Mouse (Mus musculus) limb, embryonic 15.5 days (tissue): Measurements from ENCODE around the gene Olfr1496. TPM values are rescaled to one million over a fixed set of nuclear protein-coding genes. Genes with fewer than 3 reads are reported as not detected.
"Not testable (repeated sequence)": the region's sequence is repeated elsewhere in the genome, so short reads cannot be mapped to it uniquely, and the experiment has no call there.

Source experiments
- ATAC-seq: fragments of 200-750 bp; cut with Nextera tagmentation; 2 replicates; pipeline ENCODE4 v1.8.0; 2017; ENCODE audit warnings: low read depth, moderate TSS enrichment; ENCODE audit not compliant: insufficient number of reproducible peaks, low FRiP score, low TSS enrichment
- H3K27ac ChIP-seq: fragments of 300-500 bp; sonication (generic); 2 replicates; pipeline ENCODE4 v1.5.1; 2015; ENCODE audit warnings: moderate library complexity, mild to moderate bottlenecking, inconsistent platforms
- H3K27me3 ChIP-seq: fragments of 300-500 bp; sonication (generic); 2 replicates; pipeline ENCODE4 v1.6.1; 2015; ENCODE audit warnings: inconsistent platforms
- H3K36me3 ChIP-seq: fragments of 300-500 bp; sonication (generic); 2 replicates; pipeline ENCODE4 v1.6.1; 2015; ENCODE audit warnings: inconsistent platforms
- H3K4me1 ChIP-seq: fragments of 300-500 bp; sonication (generic); 2 replicates; pipeline ENCODE4 v1.6.1; 2015; ENCODE audit warnings: inconsistent platforms
- H3K4me2 ChIP-seq: fragments of 300-500 bp; sonication (generic); 2 replicates; pipeline ENCODE4 v1.6.1; 2015; ENCODE audit warnings: mild to moderate bottlenecking, inconsistent platforms
- H3K4me3 ChIP-seq: fragments of 300-500 bp; sonication (generic); 2 replicates; pipeline ENCODE4 v1.5.1; 2015; ENCODE audit warnings: mild to moderate bottlenecking, inconsistent platforms
- H3K9ac ChIP-seq: fragments of 300-500 bp; sonication (generic); 2 replicates; pipeline ENCODE4 v1.6.1; 2015; ENCODE audit warnings: inconsistent platforms
- H3K9me3 ChIP-seq: fragments of 300-500 bp; sonication (generic); 2 replicates; pipeline ENCODE4 v1.6.1; 2016; ENCODE audit warnings: inconsistent platforms
- WGBS: fragments of 180-500 bp; shearing (Covaris S2); methylation state at CpG from one replicate; pipeline ENCODE4 v1.1.7; 2015; 5-methylcytosine and 5-hydroxymethylcytosine counted together
- polyA plus RNA-seq: library from polyadenylated mRNA; unstranded; fragments of >200 nt; fragmentation: Nextera tagmentation; extraction: Ambion mirVana; gene quantifications from 2 replicates; pipeline ENCODE4 v1.2.1, GENCODE M21; 2015

The Olfr1496 gene
- not detected in 2 replicates for polyA plus RNA-seq

DNA sequence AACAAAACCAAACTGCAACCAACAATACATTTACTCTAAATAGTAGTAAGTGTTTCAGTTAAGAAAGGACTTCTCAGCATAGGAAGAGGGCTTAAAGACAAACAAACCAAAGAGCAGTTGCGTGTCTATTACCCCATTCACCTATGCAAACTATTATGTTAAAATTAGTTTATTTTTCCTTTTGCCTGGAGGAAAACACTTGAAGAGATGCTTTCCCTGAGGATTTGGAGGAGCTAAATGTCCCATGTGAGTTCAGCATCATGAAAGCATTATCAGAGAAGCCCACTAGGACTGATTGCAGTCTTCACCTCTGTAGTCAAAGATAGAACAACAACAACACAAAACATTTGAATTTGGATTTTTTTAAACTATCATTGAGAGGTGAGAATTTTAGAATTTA lies at the start of gene Olfr1496:
TSS of gene Olfr1496 (plus strand) at position 301 of the 400 bp plus-strand sequence.
- Histone ChIP-seq H3K9ac (no peak within 1 kb of the TSS), H3K4me2 (no peak within 1 kb of the TSS), H3K4me3 (no peak within 1 kb of the TSS), H3K4me1 (no peaks in the 10 kb centered on the region), H3K36me3 (no peaks in the 10 kb centered on the region), H3K9me3 (no peaks in the 10 kb centered on the region), H3K27ac (no peak within 1 kb of the TSS), H3K27me3 (no peaks in the 10 kb centered on the region)
- no peak for ATAC-seq
- WGBS: 88% methylated on average over 1 of the region's 1 CpGs

DNA sequence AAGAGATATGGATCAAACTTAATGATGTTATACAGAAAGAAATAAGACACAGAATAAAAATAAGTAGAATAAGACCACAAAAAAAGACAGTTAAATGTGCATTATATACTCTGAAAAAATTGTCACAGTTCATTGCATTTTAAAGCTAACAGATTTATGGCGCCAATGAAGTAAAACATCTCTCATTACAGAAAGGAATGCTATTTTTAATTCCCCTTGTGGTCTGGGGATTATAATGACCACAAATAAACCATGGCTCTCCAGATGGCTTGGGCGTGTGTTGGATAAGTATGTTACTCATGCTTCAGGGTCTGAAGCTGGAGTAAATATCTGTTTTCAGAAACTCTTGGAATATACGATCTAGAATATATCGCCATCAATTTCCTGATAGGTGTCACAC lies 38.2 kb upstream of the Olfr1496 start, which contains the start of gene Olfr1494:
TSS of gene Olfr1494 (plus strand) at position 301 of the 400 bp plus-strand sequence.
- no peak within 1 kb of the TSS for H3K4me2 ChIP-seq
- no peak for ATAC-seq
- no peaks in the 10 kb centered on the region for H3K36me3 ChIP-seq
- WGBS: 78% methylated on average over 4 of the region's 4 CpGs
- no peak within 1 kb of the TSS for H3K27ac ChIP-seq
- no peaks in the 10 kb centered on the region for H3K9me3 ChIP-seq
- H3K27me3 ChIP-seq: no peaks in the 10 kb centered on the region
- H3K9ac ChIP-seq: no peak within 1 kb of the TSS
- no peaks in the 10 kb centered on the region for H3K4me1 ChIP-seq
- H3K4me3 ChIP-seq: no peak within 1 kb of the TSS

DNA sequence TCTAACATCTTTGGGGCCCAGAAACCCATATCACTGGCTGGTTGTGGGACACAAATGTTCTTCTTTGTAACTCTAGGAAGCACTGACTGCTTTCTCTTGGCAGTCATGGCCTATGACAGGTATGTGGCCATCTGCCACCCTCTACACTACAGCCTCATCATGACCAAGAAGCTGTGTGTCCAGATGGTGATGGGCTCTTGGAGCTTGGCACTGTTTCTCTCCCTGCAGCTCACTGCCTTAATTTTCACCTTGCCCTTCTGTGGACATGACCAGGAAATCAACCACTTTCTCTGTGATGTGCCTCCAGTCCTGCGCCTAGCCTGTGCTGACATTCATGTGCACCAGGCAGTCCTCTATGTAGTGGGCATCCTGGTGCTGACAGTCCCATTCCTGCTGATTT lies 28.3 kb upstream of the Olfr1496 start:
- no peaks in the 10 kb centered on the region for H3K36me3 ChIP-seq
- no peak for ATAC-seq
- no peaks in the 10 kb centered on the region for H3K9me3 ChIP-seq
- H3K27ac ChIP-seq: no peak overlapping the region
- no peaks in the 10 kb centered on the region for H3K4me1 ChIP-seq
- 100% methylated on average over 1 of the region's 1 CpGs for WGBS
- no peak overlapping the region for H3K4me2 ChIP-seq
- no peak overlapping the region for H3K4me3 ChIP-seq
- H3K27me3 ChIP-seq: no peaks in the 10 kb centered on the region
- H3K9ac ChIP-seq: no peak overlapping the region

DNA sequence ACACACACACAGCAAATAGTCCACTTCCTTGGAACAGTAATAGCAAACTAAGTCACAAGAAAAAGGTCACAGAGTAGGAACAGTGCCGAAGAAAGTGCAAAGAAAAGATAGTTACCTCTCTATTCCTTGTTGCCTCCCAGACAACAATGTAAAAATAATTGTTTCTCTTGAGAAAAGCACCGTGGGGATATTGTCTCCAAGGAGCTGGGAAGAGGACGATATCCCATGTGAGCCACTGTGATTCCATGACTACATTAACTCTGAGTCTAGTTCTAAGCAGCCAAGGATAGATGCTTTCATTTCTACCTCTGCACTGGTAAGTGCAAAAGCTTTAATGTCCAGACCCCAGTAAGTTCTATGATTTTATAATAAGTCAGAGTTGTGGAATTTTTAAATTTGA lies 13.4 kb upstream of the Olfr1496 start, which contains the start of gene Olfr1495:
TSS of gene Olfr1495 (plus strand) at position 301 of the 400 bp plus-strand sequence.
- H3K4me1 ChIP-seq: no peaks in the 10 kb centered on the region
- H3K27me3 ChIP-seq: no peaks in the 10 kb centered on the region
- ATAC-seq: no peak
- H3K4me2 ChIP-seq: no peak within 1 kb of the TSS
- no peak within 1 kb of the TSS for H3K4me3 ChIP-seq
- H3K9me3 ChIP-seq: no peaks in the 10 kb centered on the region
- no peaks in the 10 kb centered on the region for H3K36me3 ChIP-seq
- 80% methylated on average over 3 of the region's 3 CpGs for WGBS
- no peak within 1 kb of the TSS for H3K27ac ChIP-seq
- no peak within 1 kb of the TSS for H3K9ac ChIP-seq

DNA sequence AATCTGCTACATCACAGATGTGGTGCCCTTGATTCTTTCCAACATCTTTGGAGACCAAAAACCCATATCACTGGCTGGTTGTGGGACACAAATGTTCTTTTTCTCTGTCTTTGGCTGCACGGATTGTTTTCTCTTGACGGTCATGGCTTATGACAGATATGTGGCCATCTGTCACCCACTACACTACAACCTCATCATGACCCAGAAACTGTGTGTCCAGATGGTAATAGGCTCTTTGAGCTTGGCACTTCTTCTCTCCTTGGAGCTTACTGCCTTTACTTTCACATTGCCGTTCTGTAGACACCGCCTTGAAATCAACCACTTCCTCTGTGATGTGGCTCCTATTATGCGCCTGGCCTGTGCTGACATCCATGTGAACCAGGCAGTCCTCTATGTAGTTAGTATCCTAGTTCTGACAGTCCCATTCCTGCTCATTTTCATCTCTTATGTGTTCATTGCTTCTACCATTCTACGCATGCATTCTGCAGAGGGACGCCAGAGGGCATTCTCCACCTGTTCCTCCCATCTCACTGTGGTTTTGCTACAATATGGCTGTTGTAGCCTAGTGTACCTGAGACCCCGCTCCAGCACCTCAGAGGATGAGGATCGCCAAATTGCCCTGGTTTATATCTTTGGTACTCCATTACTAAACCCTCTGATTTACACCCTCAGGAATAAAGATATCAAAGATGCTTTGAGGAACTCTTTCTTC lies 9.0 kb upstream of the Olfr1496 start:
- no peaks in the 10 kb centered on the region for H3K9me3 ChIP-seq
- H3K9ac ChIP-seq: no peak overlapping the region
- no peak overlapping the region for H3K4me3 ChIP-seq
- no peak overlapping the region for H3K4me2 ChIP-seq
- no peaks in the 10 kb centered on the region for H3K36me3 ChIP-seq
- WGBS: 87% methylated on average over 9 of the region's 9 CpGs
- H3K27me3 ChIP-seq: no peaks in the 10 kb centered on the region
- ATAC-seq: no peak
- no peaks in the 10 kb centered on the region for H3K4me1 ChIP-seq
- no peak overlapping the region for H3K27ac ChIP-seq

DNA sequence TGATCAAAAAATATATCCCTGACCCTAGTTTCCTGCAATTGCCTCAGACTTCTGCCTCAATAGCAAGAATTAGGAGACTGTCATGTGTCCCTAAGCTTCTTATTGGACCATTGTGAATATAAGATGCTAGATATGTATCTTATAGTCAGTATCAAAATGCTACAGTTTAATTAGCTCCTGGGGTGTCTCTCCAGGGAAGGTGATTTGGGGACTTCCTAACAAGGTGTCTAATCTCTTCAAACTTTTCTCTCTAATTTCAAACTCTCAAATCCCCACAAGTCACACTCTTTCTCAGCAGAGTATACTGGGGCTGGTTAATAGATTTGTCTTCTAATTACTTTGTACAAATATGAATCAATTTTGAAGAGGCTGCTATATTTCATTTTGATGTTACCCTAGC lies 20.4 kb downstream of the Olfr1496 start, which contains the start of gene Olfr1497:
TSS of gene Olfr1497 (minus strand) at position 101 of the 400 bp plus-strand sequence.
- Histone ChIP-seq H3K27me3 (no peaks in the 10 kb centered on the region), H3K36me3 (no peaks in the 10 kb centered on the region)
- ATAC-seq: no peak

DNA sequence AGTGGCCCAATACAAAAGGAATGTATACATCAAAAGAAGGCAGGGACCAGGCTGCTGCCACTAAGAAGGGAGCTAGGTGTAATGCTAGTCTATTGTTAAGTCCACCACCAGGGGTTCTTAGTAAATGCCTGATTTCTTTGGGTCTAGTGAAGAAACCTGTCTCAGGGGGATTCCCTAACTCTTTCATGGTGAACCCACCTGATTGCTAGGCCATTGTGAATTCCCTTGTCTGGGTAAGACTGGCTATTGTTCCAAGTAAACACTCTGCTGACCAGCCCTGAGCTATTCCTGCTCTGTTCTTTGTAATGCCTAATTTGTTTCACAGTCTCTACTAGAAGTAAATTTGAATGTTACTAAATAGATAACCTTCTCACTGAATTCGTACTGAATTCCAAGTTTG lies 27.8 kb downstream of the Olfr1496 start:
- H3K4me2 ChIP-seq, ATAC-seq, H3K27me3 ChIP-seq, H3K4me3 ChIP-seq, H3K9me3 ChIP-seq, H3K36me3 ChIP-seq, H3K9ac ChIP-seq, H3K27ac ChIP-seq, H3K4me1 ChIP-seq: not testable (repeated sequence)
- WGBS: 66% methylated on average over 1 of the region's 1 CpGs

More for the DNA sequence above, 20.4 kb downstream of the Olfr1496 start, which contains the start of gene Olfr1497:
- Histone ChIP-seq H3K9ac (no peak within 1 kb of the TSS), H3K27ac (no peak within 1 kb of the TSS), H3K9me3 (no peaks in the 10 kb centered on the region), H3K4me1 (no peaks in the 10 kb centered on the region), H3K4me2 (no peak within 1 kb of the TSS), H3K4me3 (no peak within 1 kb of the TSS)

DNA sequence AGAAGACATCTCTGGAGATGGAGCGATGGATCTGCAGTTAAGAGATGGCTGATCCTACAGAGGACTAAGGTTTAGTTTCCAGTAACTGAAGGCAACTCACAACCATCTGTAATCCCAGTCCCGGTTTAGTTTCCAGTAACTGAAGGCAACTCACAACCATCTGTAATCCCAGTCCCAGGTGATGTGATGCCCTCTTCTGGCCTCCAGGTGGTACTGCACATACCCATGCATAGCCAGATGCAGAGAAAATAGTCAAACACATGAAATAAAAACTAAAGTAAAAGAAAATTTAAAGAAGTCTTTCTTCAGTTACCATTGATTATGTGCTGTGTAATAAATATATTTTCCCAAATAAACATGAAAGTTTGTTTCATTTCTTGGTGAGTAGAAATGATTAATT lies 35.1 kb downstream of the Olfr1496 start:
- H3K9ac ChIP-seq: no peak overlapping the region
- 58% methylated on average over 2 of the region's 2 CpGs for WGBS
- no peaks in the 10 kb centered on the region for H3K27me3 ChIP-seq
- no peaks in the 10 kb centered on the region for H3K36me3 ChIP-seq
- no peak for ATAC-seq
- H3K4me3 ChIP-seq: no peak overlapping the region
- no peak overlapping the region for H3K27ac ChIP-seq
- no peaks in the 10 kb centered on the region for H3K9me3 ChIP-seq
- no peaks in the 10 kb centered on the region for H3K4me1 ChIP-seq
- no peak overlapping the region for H3K4me2 ChIP-seq

DNA sequence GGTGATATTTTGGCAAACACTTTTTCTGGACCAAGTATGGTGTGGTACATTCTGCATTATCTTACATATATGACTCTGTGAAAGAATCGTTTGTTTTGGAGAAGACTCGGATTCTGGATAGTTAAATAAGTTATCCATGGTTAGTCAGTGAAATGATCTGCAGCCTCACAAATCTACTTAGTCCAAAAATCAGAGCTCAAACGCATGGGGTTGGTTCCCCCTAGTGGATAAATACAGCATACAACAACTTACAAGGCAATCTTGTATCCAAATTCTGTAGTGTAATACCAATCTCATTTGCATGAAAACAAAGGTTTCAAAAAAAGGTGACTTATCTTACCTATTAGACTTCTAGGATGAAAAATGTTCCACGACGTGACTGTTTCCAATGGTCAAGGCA lies 41.1 kb downstream of the Olfr1496 start:
- no peaks in the 10 kb centered on the region for H3K27me3 ChIP-seq
- H3K4me1 ChIP-seq: no peaks in the 10 kb centered on the region
- H3K4me3 ChIP-seq: no peak overlapping the region
- no peak overlapping the region for H3K27ac ChIP-seq
- H3K9me3 ChIP-seq: no peaks in the 10 kb centered on the region
- H3K4me2 ChIP-seq: no peak overlapping the region
- no peaks in the 10 kb centered on the region for H3K36me3 ChIP-seq
- H3K9ac ChIP-seq: no peak overlapping the region
- no peak for ATAC-seq
- WGBS: 28% methylated on average over 5 of the region's 5 CpGs

DNA sequence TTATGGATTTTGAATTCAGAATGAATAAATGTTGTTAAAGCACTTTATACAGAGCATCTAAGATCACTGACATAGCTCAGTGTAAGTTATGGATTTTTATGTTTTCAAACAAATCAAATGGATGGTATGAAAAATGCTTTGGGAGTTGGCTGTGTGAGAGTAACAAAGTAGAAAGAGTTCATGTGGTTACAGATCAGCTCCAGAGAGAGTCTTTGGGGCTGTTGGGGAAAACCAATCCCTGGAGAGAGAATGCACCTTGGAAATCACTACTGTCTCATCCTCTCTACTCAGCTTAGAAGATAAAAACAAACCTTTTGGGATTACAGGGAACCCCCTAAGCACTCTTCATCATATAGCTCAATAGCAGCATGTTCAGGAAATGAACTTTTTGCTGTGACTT lies 41.7 kb downstream of the Olfr1496 start, which contains the start of gene Olfr1499:
TSS of gene Olfr1499 (minus strand) at position 101 of the 400 bp plus-strand sequence.
- Histone ChIP-seq H3K9me3 (no peaks in the 10 kb centered on the region), H3K36me3 (no peaks in the 10 kb centered on the region), H3K9ac (no peak within 1 kb of the TSS), H3K4me1 (no peaks in the 10 kb centered on the region), H3K27me3 (no peaks in the 10 kb centered on the region), H3K27ac (no peak within 1 kb of the TSS), H3K4me2 (no peak within 1 kb of the TSS), H3K4me3 (no peak within 1 kb of the TSS)
- ATAC-seq: no peak

DNA sequence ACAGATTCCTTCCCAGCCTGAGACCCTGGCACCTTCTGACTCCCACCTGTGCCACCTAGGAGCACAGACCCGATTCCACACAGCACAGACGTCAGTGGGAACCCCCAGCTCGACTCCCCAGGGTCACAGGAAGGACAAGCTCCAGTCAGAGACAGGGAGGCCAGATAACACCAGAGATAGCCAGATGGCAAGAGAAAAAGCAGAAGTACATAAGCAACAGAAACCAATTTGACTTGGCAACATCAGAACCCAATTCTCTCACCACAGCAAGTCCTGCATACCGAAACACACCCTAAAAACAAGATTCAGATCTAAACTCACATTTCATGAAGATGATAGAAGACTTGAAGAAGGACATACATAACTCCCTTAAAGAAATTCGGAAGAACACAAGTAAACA lies 43.2 kb downstream of the Olfr1496 start:
- Histone ChIP-seq H3K9ac (no peak overlapping the region), H3K36me3 (no peaks in the 10 kb centered on the region), H3K4me1 (no peaks in the 10 kb centered on the region), H3K9me3 (no peaks in the 10 kb centered on the region), H3K27ac (no peak overlapping the region), H3K27me3 (no peaks in the 10 kb centered on the region), H3K4me3 (no peak overlapping the region), H3K4me2 (no peak overlapping the region)
- no peak for ATAC-seq
- WGBS: 59% methylated on average over 5 of the region's 5 CpGs

DNA sequence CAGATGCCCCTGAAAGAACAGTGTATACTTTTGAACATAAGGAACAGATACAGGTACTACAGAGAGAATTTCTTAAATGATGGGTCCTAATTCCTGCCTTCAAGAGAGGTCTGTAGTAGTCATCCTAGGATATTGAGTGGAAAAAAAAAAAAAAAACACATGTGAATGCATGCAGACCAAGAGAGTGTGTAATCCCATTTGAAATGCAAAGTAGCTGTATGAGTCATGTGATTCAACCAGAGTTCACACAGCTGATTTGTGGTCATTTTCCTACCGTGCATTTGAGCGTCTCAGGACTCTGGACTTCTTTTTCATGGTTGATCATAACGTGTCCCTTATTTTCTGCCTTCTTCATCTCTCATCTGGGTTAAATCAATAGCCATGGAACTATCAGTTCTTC lies 50.8 kb downstream of the Olfr1496 start:
- 81% methylated on average over 3 of the region's 3 CpGs for WGBS
- Histone ChIP-seq H3K27ac (no peak overlapping the region), H3K4me2 (no peak overlapping the region), H3K9ac (no peak overlapping the region), H3K4me1 (no peaks in the 10 kb centered on the region), H3K36me3 (no peaks in the 10 kb centered on the region), H3K4me3 (no peak overlapping the region), H3K9me3 (no peaks in the 10 kb centered on the region), H3K27me3 (no peaks in the 10 kb centered on the region)
- ATAC-seq: no peak
